Mouse (Mus musculus) olfactory bulb, adult 2 months (tissue): ENCODE results near the gene Pitpnb. TPM values are rescaled to one million over a fixed set of nuclear protein-coding genes. Genes with fewer than 3 reads are reported as not detected.

Experiments
- H3K27ac ChIP-seq: fragments of 200-500 bp; 2 replicates; pipeline ENCODE4 v1.5.1; 2012; ENCODE audit warnings: low read depth, low read length; ENCODE audit not compliant: insufficient read depth
- H3K4me1 ChIP-seq: fragments of 200-500 bp; 2 replicates; pipeline ENCODE4 v1.6.1; 2012; ENCODE audit warnings: low read length; ENCODE audit not compliant: control insufficient read depth, insufficient read depth
- H3K4me3 ChIP-seq: fragments of 200-500 bp; 2 replicates; pipeline ENCODE4 v1.5.1; 2012; ENCODE audit warnings: mild to moderate bottlenecking, low read depth, low read length, moderate library complexity; ENCODE audit not compliant: insufficient read depth
- CTCF ChIP-seq: fragments of 200-500 bp; IDR thresholded peaks from 2 replicates; pipeline ENCODE4 v1.5.1; 2012; ENCODE audit warnings: low read depth, mild to moderate bottlenecking, low read length, moderate library complexity; ENCODE audit not compliant: insufficient read depth
- POLR2A ChIP-seq: fragments of 200-500 bp; IDR thresholded peaks from 2 replicates; pipeline ENCODE4 v1.6.1; 2012; ENCODE audit warnings: mild to moderate bottlenecking, low read depth, low read length, moderate library complexity; ENCODE audit not compliant: insufficient read depth
- WGBS: fragments of 180-500 bp; shearing (Covaris S2); methylation state at CpG from one replicate; pipeline ENCODE4 v1.1.7; 2018; 5-methylcytosine and 5-hydroxymethylcytosine counted together
- polyA plus RNA-seq: library from polyadenylated mRNA; stranded (reverse); fragments of >200 nt; gene quantifications from 2 replicates; pipeline ENCODE4 v1.2.4, GENCODE M21; 2012; ENCODE audit warnings: low replicate concordance; ENCODE audit not compliant: missing spikeins, insufficient read depth, insufficient read length

Gene Pitpnb
- polyA plus RNA-seq, 1 experiment, result not detected

- Histone ChIP-seq H3K4me1 (peaks cover 11% of the 10 kb centered on the region), H3K27ac (no peak overlapping the region), H3K4me3 (no peak overlapping the region)
- 82% methylated on average over 6 of the region's 6 CpGs for whole genome bisulfite sequencing
- TF ChIP-seq CTCF (no peak), POLR2A (no peak)
Observed at GRCm38 (mm10) chr5:111363446-111364062, 33.0 kb downstream of the Pitpnb start.

- 47% methylated on average over 3 of the region's 3 CpGs for whole genome bisulfite sequencing
- no peak for TF ChIP-seq CTCF
- TF ChIP-seq POLR2A, result no peak
- H3K27ac ChIP-seq, result no peak overlapping the region
- peaks cover 11% of the 10 kb centered on the region for H3K4me1 ChIP-seq
- no peak overlapping the region for H3K4me3 ChIP-seq
Observed at GRCm38 (mm10) chr5:111364533-111364932, 34.0 kb downstream of the Pitpnb start.

- TF ChIP-seq POLR2A (no peak), CTCF (no peak)
- Histone ChIP-seq H3K4me3 (no peak overlapping the region), H3K4me1 (peaks cover 11% of the 10 kb centered on the region), H3K27ac (no peak overlapping the region)
- 74% methylated on average over 5 of the region's 5 CpGs for WGBS
Observed at GRCm38 (mm10) chr5:111366140-111366539, 35.6 kb downstream of the Pitpnb start.

- Histone ChIP-seq H3K27ac (peak overlapping the region; percentile 78), H3K4me3 (no peak overlapping the region), H3K4me1 (peaks cover 11% of the 10 kb centered on the region)
- no peak for TF ChIP-seq POLR2A
- TF ChIP-seq CTCF, result no peak
- WGBS, result 44% methylated on average over 11 of the region's 11 CpGs
Observed at GRCm38 (mm10) chr5:111367937-111368517, 37.5 kb downstream of the Pitpnb start.

GRCm38 (mm10) chr5:111368576-111368975, 38.0 kb downstream of the Pitpnb start:
- Histone ChIP-seq H3K27ac (no peak overlapping the region), H3K4me3 (no peak overlapping the region), H3K4me1 (peaks cover 11% of the 10 kb centered on the region)
- 34% methylated on average over 5 of the region's 5 CpGs for WGBS
- TF ChIP-seq POLR2A (no peak), CTCF (no peak)

- 80% methylated on average over 4 of the region's 4 CpGs for WGBS
- Histone ChIP-seq H3K4me3 (no peak overlapping the region), H3K27ac (no peak overlapping the region), H3K4me1 (peaks cover 8% of the 10 kb centered on the region)
- TF ChIP-seq POLR2A (no peak), CTCF (no peak)
Observed at GRCm38 (mm10) chr5:111375616-111376015, 45.1 kb downstream of the Pitpnb start.

GRCm38 (mm10) chr5:111376276-111377020, 45.9 kb downstream of the Pitpnb start:
- Histone ChIP-seq H3K4me1 (peaks cover 8% of the 10 kb centered on the region), H3K4me3 (no peak overlapping the region), H3K27ac (no peak overlapping the region)
- 56% methylated on average over 24 of the region's 24 CpGs for WGBS
- TF ChIP-seq POLR2A, result no peak
- no peak for TF ChIP-seq CTCF

- TF ChIP-seq POLR2A, result no peak
- no peak for TF ChIP-seq CTCF
- WGBS, result 76% methylated on average over 7 of the region's 7 CpGs
- no peak overlapping the region for H3K4me3 ChIP-seq
Observed at GRCm38 (mm10) chr5:111378126-111378993, 47.8 kb downstream of the Pitpnb start.

More at GRCm38 (mm10) chr5:111378126-111378993, 47.8 kb downstream of the Pitpnb start:
- Histone ChIP-seq H3K4me1 (peaks cover 8% of the 10 kb centered on the region), H3K27ac (no peak overlapping the region)
